Mouse (Mus musculus): Measurements from ENCODE around the gene Pik3cb.

Gene Pik3cb

DNA sequence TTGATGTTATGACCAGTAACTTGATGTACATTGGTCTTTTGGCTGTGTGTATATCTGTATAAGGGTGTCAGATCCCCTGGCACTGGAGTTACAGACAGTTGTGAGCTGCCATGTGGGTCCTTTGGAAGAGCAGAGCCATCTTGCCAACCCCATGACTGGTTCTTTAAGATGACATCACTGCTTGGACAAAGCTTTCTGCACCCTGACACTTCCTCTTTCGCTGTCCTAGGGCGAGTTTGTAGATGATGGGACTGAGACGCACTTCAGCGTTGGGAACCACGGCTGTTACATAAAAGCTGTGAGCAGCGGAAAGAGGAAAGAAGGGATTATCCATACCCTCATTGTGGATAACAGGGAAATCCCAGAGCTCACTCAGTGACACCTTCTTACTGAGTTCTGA is 139.1 kb downstream of the Pik3cb start:
- no peak for DNase-seq (ENCODE audit: low read depth, low spot score)

GRCm38 (mm10) chr9:98999881-99000339 is 140.5 kb downstream of the Pik3cb start:
- DNase-seq (ENCODE audit: low read depth, low spot score), result no peak

- no peak for DNase-seq (ENCODE audit: low read depth, low spot score)
Measured at GRCm38 (mm10) chr9:98994103-98994502, 146.3 kb downstream of the Pik3cb start.

- no peak for DNase-seq (ENCODE audit: low read depth, low spot score)
Measured at GRCm38 (mm10) chr9:98987131-98987530, 153.3 kb downstream of the Pik3cb start.

All from WW6 (cell line).